11 mouse cellular contexts compared by ENCODE assay signal in the genomic region with DNA sequence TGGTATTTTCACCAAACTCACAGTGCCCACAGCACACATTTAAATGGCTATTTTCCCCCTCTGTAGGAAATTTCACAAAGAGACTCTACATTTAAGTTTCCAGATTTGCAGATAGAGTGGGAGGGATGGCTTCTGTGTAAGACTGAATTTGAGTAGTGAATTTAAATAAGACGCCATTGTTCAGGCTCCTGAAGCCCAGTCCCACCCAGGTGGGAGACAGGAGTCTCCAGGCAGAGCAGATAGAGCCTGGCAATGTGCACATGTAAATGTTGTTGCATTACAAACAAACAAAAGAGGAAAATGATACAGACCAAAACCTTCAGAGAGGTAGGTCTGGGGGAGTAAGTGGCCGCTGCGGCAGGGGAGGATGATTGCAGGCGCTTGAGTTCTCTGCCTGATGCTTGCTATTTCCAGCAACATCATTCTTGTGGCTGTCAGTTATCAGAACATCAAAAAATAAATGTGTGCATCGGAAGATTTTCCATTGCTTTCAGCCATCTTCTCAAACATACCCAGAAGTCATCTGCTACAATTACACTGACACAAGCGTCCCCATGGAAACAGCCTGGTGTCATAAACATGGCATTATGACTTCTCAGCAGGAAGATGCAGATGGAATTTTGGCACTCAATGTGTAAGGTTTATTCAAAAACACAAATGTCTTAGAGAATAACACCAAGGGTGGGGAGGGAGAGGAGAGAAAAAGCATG.
A peak's percentile ranks its signal among the peaks of the same experiment; 100 is the strongest.
DNase-seq lines count a peak whose midpoint lies in the region; ATAC-seq and TF ChIP-seq lines count a peak whose summit lies in the region.
"Had no signal": no experiment of that assay in that cellular context is flagged by ENCODE, and none has a peak within 500 bp of the region (broad histone marks: within the 10 kb centered on the region; RNA-seq: fewer than 3 reads in every experiment).

No protein-coding gene starts in this region.

- TF ChIP-seq POLR2A in CH12.LX (IDR thresholded peaks at IDR 0.05; ENCODE audit: low read depth, low read length) = no peak

- TF ChIP-seq EP300 in CH12.LX (IDR thresholded peaks at IDR 0.05; ENCODE audit: low read length) = no peak

- ATAC-seq in granulocyte monocyte progenitor cell, adult 5-6 weeks (replicated peaks; ENCODE audit: poor library complexity, severe bottlenecking) = no peak
- ATAC-seq: activated CD4-positive, CD25-positive, alpha-beta regulatory T cell, adult 4 months; intestine, postnatal 0 days had no signal

- no peak overlapping the region for H3K4me3 ChIP-seq in CH12.LX (replicated peaks in 1 of 3; ENCODE audit: low read depth in 2 of 3, low read length in 2 of 3, poor library complexity in 1 of 3)
- H3K4me3 ChIP-seq: gastrocnemius, adult 2 months; lung, embryonic 15.5 days had no signal

- no peaks in the 10 kb centered on the region for H3K27me3 ChIP-seq in CH12.LX (replicated peaks)
- H3K27me3 ChIP-seq: lung, embryonic 15.5 days had no signal

- no peak overlapping the region for H3K9ac ChIP-seq in CH12.LX (ENCODE audit: insufficient read depth, low read depth)
- H3K9ac ChIP-seq: lung, embryonic 15.5 days had no signal

- no peaks in the 10 kb centered on the region for H3K36me3 ChIP-seq in CH12.LX (replicated peaks in 1 of 2; ENCODE audit: control insufficient read depth in 1 of 2, insufficient read depth in 1 of 2, low read length in 1 of 2)
- H3K36me3 ChIP-seq: lung, embryonic 15.5 days had no signal

- TF ChIP-seq RAD21 in CH12.LX (IDR thresholded peaks at IDR 0.05; ENCODE audit: low read depth, low read length) = no peak

- peaks cover 4% of the 10 kb centered on the region for H3K9me3 ChIP-seq in CH12.LX (replicated peaks; ENCODE audit: low read length)
- H3K9me3 ChIP-seq: lung, embryonic 15.5 days had no signal

- dilution Hi-C loops in CH12.LX (cut with MboI; ENCODE audit: extremely low pct_ligation_motif_present, extremely low pct_unique_long_range_greater_than_20kb, low sequenced_read_pairs) = no loop called here

- intact Hi-C loops in left cerebral cortex, postnatal 4 days (cut with DNase I) = no loop called here

- peak overlapping the region; percentile 36; the same call in 1 of the 2 replicates for H3K4me2 ChIP-seq in CH12.LX (ENCODE audit: insufficient read depth, low read depth, poor library complexity, severe bottlenecking)
- H3K4me2 ChIP-seq: lung, embryonic 15.5 days had no signal

- DNase-seq in CH12.LX (ENCODE audit: extremely low read depth) = no peak
- DNase-seq in brain, adult 2 months (ENCODE audit: low read depth, low spot score) = peak; percentile 84
- DNase-seq in layer of hippocampus, adult 8-10 months (ENCODE audit: low spot score in 2 of 2) = peak; percentile 46 to 59
- DNase-seq in left cerebral cortex, postnatal 4 days = peak; percentile 5
- no peak for DNase-seq in thymus, postnatal 10 days (ENCODE audit: low spot score in 2 of 2)
- no peak for DNase-seq in kidney, postnatal 36 days
- DNase-seq: gastrocnemius, adult 2 months had no signal

- in situ Hi-C loops in CH12.LX (cut with MboI; ENCODE audit: low pct_ligation_motif_present, low pct_unique_long_range_greater_than_20kb, low sequenced_read_pairs) = no loop called here

- H3K27ac ChIP-seq in CH12.LX (ENCODE audit: insufficient read depth, low read depth) = no peak overlapping the region
- H3K27ac ChIP-seq: gastrocnemius, adult 2 months; lung, embryonic 15.5 days had no signal

- no peak for TF ChIP-seq CTCF in CH12.LX (conservative IDR thresholded peaks at IDR 0.05 in 1 of 2, IDR thresholded peaks at IDR 0.05 in 1 of 2; ENCODE audit: low read depth in 2 of 2, low read length in 2 of 2)

- H3K79me2 ChIP-seq in CH12.LX (replicated peaks; ENCODE audit: control insufficient read depth, extremely low read depth, insufficient read depth, poor library complexity, severe bottlenecking) = no peaks in the 10 kb centered on the region

- peaks cover 0 to 5% of the 10 kb centered on the region in 2 experiments; a peak in 1 of 4 replicates for H3K4me1 ChIP-seq in CH12.LX (ENCODE audit: control insufficient read depth in 1 of 2, insufficient read depth in 2 of 2)
- H3K4me1 ChIP-seq: lung, embryonic 15.5 days had no signal

TF ChIP-seq in CH12.LX, 34 proteins besides CTCF, POLR2A, EP300 and RAD21:
- no peak for TF ChIP-seq USF2 (conservative IDR thresholded peaks at IDR 0.05; ENCODE audit: low read depth, low read length)
- TF ChIP-seq USF1 (IDR thresholded peaks at IDR 0.05; ENCODE audit: low read depth, low read length) = no peak

Comparison
In these comparisons a context has a peak if more than half of its experiments do, and no peak if none do; other contexts are left out.
1. DNase-seq: peak in brain, adult 2 months (single experiment), layer of hippocampus, adult 8-10 months (2 of 2) and left cerebral cortex, postnatal 4 days (single experiment); none in CH12.LX (single experiment), thymus, postnatal 10 days (0 of 2) and kidney, postnatal 36 days (0 of 2).